Mouse (Mus musculus) olfactory bulb, adult 2 months (tissue): Measurements from ENCODE around the gene Bbs5.

Experiments used
- CTCF ChIP-seq: fragments of 200-500 bp; IDR thresholded peaks from 2 replicates; pipeline ENCODE4 v1.5.1; 2012; ENCODE audit warnings: low read depth, mild to moderate bottlenecking, low read length, moderate library complexity; ENCODE audit not compliant: insufficient read depth
- POLR2A ChIP-seq: fragments of 200-500 bp; IDR thresholded peaks from 2 replicates; pipeline ENCODE4 v1.6.1; 2012; ENCODE audit warnings: mild to moderate bottlenecking, low read depth, low read length, moderate library complexity; ENCODE audit not compliant: insufficient read depth

GRCm38 (mm10) chr2:69629914-69630313, 17.1 kb upstream of the Bbs5 start:
- TF ChIP-seq CTCF (no peak), POLR2A (no peak)
